Mouse (Mus musculus): ENCODE data around the gene Rnf212b.
A peak's percentile ranks its signal among the peaks of the same experiment; 100 is the strongest.
"Not testable (repeated sequence)": the region's sequence is repeated elsewhere in the genome, so short reads cannot be mapped to it uniquely, and the experiment has no call there.

Gene Rnf212b

DNA sequence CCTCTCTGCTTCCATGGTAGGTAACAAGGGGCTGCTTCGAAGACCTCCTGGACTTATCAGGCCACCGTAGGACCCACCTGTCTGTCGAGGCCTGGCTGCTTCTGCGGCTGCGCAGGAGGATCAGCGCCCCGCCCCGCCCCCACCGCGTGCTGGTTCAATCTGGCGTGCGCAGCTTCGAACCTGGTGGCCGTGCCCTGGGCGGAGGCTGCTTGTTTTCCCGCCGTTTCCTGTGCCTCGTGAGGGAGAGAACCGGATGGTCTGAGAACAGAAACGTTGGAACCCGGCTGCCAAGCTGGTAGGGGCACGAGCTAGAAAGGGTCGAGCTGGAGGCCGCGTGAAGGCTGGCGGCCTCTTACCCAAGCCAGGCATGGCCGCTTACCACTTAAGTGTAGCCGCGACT, at the start of gene Rnf212b:
Rnf212b (plus strand) TSS at position 151 of the 400 bp plus-strand sequence.
- no peak for DNase-seq (ENCODE audit: low spot score in 2 of 2)

DNA sequence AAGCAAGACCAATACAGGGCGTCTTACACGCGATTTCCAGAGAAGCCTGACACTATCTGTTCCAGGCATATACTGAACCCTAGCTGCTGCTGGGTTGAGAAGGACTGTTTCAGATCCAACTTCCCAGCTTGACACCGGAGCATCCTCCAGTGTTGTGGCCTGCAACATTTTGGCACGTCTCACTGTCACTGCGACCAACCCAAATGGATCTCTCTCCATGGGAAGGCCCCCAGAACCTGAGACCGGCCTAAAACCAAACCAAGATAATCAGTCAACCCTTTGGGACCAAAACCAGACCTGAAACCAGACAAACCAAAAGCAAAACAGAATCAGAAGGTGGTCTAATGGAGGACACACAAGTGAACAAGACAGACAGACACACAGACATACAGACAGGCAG, 47.0 kb upstream of the Rnf212b start:
- DNase-seq (ENCODE audit: low spot score in 2 of 2) = not testable (repeated sequence)

- DNase-seq (ENCODE audit: low spot score in 2 of 2) = no peak
Measured at GRCm38 (mm10) chr14:54768314-54769067, 45.5 kb upstream of the Rnf212b start.

DNA sequence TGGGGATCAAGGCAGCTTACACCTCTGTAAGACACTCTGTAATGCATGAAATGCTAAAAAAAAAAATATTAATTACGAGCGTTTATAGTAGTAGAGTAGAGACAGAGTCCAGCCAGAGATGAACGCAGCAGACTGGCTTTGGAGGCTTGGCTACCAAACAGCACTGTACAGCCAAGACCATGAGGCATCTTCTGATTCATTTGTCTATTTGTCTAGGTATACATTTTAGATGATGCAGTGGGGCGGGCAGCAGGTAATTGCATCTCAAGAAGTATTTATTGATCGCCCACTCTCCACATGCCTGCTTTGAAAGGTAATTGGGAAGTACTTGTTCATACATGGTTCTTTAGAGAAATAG, 44.9 kb upstream of the Rnf212b start:
- no peak for DNase-seq (ENCODE audit: low spot score in 2 of 2)

DNA sequence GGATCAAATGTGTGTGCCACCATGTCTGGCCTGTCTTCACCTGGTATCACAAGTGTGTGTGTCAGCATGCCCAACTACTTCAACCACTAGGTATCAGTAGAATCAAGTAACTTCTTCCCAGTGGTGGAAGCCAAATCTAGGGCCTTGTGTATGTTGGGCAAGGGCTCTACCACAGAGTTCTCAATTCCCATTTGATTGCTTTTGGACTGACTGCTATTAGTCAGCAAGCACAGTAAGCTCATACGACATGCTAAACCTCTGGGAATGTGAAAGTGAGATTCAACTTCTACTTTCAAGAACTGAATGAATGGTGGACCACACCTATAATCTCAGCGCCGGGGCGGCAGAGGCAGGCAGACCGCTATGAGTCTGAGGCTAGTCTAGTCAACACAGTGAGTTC, 43.6 kb upstream of the Rnf212b start:
- DNase-seq (ENCODE audit: low spot score in 2 of 2) = no peak

DNA sequence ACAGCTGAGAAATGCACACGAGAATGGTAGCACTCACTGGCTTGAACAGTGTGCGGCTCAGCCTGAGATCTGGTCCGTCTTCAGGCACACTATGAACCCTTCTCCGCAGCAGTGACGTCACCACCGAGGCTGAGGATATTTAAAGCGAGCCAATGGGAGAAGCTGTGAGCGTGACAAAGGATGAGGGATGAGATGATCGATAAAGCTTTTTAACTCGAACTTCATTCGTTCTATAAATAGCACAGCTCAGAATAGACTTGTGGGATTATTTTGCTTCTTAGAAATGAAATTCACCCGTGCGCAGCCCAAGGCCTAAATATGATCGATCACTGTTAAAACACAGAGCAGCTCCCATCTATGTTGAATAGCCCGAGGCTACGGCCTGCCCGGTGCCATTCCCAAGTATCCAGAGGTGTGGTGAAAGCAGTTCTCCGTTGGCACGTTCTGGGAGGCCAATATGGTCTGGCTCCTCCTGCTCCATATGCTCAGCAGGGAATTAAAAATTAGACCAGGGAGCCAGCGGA, 41.5 kb upstream of the Rnf212b start:
- peak; percentile 67 to 74 for DNase-seq (ENCODE audit: low spot score in 2 of 2)

GRCm38 (mm10) chr14:54775534-54776041, 38.4 kb upstream of the Rnf212b start:
- peak in 1 of 2 experiments; percentile 34 for DNase-seq (ENCODE audit: low spot score in 2 of 2)

- DNase-seq (ENCODE audit: low spot score in 2 of 2) = no peak
Measured at GRCm38 (mm10) chr14:54776768-54777167, 37.2 kb upstream of the Rnf212b start.

- no peak for DNase-seq (ENCODE audit: low spot score in 2 of 2)
Measured at GRCm38 (mm10) chr14:54777893-54778292, 36.0 kb upstream of the Rnf212b start.

GRCm38 (mm10) chr14:54780084-54780483, 33.9 kb upstream of the Rnf212b start:
- DNase-seq (ENCODE audit: low spot score in 2 of 2) = no peak

DNA sequence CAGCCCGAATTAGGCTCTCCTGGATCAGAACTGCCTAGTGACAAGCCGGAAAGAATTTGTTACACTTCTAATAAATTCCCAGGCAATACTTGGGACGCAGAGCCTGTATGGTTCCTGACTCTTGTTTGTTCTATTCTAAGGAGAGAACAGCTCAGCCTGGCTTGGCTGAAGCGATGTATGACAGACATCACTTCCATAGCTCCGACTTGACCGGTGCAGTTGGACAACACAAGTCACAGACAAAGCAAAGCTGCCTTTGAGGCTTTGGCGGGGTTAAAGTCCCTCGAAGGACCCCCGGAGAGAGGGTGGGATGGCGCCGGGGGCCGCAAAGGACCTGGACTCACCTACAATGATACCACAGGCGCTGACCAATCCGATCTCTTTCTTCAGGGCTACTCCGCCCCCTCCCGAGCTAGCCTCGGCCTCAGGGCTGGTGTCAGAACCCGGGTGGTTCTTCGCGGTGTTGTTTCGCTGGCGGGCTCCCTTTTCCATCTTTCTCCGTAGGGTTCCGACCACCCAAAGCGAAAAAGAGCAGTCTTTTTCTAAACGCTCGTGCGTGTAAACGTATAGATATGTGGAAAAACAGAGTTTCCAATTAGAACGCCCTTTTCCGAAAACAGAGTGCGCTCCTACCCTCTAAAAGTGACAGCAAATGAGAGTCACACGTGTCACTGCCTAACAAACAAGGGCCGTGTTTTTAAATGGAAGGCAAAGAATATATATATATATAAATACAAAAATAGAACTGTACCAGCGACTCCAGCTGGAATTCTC, 32.9 kb upstream of the Rnf212b start:
- DNase-seq (ENCODE audit: low spot score in 2 of 2) = peak in 1 of 2 experiments; percentile 71

GRCm38 (mm10) chr14:54781610-54782365, 32.2 kb upstream of the Rnf212b start, which contains the start of gene Slc7a8:
Gene Slc7a8 (minus strand): TSS chr14:54781946.
- peak in 1 of 2 experiments; percentile 74 for DNase-seq (ENCODE audit: low spot score in 2 of 2)

DNA sequence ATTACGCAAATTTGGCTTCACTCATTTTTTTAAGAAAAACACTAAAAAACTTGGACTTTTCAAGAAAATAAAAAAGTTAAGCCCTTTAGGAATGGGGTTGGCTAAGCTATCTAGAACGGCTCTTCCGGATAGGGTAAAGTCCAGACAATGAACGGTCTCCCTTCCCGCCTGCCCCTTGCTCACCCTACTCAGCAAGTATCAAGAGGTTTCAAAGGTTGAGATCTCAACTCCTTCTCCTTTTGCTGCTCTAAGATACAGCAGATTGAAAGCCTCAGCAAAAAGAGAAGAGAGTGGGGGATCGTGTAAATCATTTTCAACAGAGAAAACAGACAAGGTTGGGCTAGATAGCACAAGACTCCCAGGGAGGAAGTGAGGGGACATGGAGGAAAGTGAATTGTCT, 31.0 kb upstream of the Rnf212b start:
- DNase-seq (ENCODE audit: low spot score in 2 of 2) = no peak

DNA sequence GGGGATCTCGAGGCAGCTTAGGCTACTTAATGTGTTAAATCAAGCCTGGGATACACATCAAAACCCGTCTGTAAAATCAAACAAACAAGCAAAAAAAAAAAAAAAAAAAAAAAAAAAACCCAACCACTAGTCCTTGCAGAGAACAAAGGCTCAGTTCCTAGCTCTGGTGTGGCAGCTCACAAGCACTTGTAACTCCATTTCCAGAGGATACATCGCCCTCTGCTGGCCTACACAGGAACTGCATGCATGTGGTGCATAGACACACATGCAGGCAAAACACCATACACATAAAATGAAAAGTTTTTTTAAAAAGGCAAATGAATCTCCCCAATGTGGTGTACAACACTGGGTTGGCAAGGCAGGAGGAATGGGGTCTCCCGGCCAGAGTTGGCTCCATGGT, 28.0 kb upstream of the Rnf212b start:
- DNase-seq (ENCODE audit: low spot score in 2 of 2) = peak in 1 of 2 experiments; percentile 64

DNA sequence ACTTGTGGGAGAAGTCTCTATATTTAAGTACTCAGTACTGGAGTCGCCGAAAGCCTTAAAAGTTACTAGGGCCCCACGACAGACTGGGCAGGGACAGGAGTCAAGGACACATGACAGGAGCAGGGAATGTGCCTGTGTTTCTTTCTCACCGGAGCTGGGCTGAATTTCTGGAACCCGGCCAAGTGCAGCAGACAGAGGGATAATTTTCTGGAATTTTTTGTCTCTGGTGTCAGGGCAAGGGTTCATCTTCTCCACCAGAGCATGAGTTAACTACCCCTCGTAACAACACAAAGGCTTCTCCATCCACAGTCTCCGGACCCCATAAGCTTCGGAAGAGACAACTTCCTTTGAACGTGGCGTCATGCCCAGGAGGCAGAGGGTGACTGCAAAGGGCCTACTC, 27.5 kb upstream of the Rnf212b start:
- DNase-seq (ENCODE audit: low spot score in 2 of 2) = no peak

GRCm38 (mm10) chr14:54787226-54787625, 26.7 kb upstream of the Rnf212b start:
- DNase-seq (ENCODE audit: low spot score in 2 of 2) = no peak

DNA sequence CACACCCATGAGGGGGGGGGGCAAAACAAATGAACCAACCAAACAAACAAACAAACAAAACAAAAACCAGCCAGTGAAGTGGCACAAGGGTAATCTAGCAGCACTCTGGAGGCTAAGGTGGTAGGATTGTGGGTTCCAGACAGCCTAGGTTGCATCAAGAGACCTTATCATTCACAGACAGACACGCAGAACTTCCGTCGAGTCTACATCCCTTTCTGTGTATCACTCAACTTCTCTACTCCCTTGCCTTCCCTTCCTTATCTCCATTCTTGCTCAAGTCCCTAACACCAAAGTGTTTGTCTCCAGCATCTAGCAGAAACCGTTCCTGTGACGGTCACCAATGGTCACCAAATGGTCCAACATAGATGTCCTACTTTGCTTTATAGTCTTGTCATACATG, 25.7 kb upstream of the Rnf212b start:
- no peak for DNase-seq (ENCODE audit: low spot score in 2 of 2)

- no peak for DNase-seq (ENCODE audit: low spot score in 2 of 2)
Measured at GRCm38 (mm10) chr14:54792166-54792565, 21.8 kb upstream of the Rnf212b start.

GRCm38 (mm10) chr14:54793351-54793750, 20.6 kb upstream of the Rnf212b start:
- no peak for DNase-seq (ENCODE audit: low spot score in 2 of 2)

DNA sequence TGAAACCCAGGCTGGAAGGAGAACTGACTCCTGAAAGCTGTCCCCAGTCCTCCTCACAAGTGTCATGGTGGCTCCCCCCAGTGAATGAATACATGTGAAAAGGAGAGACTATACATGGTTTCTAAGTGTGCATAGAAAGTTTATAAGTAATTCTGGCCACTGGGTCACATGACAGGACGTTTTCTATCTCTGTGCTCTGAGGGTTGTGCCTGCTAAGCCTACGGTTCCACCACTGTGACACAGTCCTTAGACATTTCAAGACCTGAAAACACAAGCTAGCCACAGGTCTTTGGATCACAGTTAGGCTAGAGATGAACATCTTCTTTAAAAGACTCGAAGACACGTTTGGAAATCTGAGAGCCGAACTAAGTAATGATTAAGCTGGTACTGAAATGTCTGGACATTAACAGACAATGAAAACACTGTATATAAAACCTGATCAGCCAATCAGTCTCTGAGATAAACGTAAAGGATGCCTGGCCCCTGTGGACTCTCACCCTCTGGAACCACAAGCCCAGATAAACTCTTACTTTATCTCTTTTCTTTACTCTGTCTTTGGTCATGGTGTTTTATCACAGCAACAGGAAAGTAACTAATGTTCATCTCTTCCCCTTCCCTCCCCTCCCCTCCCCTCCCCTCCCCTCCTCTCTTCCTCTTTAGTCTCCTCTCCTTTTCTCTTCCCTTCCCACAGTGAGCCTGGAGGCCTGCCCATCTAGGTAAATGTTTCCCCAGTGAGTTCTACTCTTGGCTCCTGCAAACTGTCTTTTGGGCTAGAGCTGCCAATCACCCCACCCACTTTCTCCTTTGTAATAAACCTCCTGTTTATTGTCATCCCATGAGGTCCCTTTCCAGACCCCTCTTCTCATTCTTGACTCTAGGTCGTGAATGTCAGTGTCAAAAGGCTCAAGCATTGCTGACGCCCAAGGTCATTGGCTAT, 19.8 kb upstream of the Rnf212b start:
- DNase-seq (ENCODE audit: low spot score in 2 of 2) = no peak

- DNase-seq (ENCODE audit: low spot score in 2 of 2) = no peak
Measured at GRCm38 (mm10) chr14:54795901-54796300, 18.0 kb upstream of the Rnf212b start.
